8 mouse cellular contexts compared by ENCODE assay signal in genomic region chr6:72981851-72982250, GRCm38 (mm10). TPM values are rescaled to one million over a fixed set of nuclear protein-coding genes. Genes with fewer than 3 reads are reported as not detected.
A peak's percentile ranks its signal among the peaks of the same experiment; 100 is the strongest.
DNase-seq lines count a peak whose midpoint lies in the region; ATAC-seq and TF ChIP-seq lines count a peak whose summit lies in the region.
"Had no signal": no experiment of that assay in that cellular context is flagged by ENCODE, and none has a peak within 500 bp of the region (broad histone marks: within the 10 kb centered on the region; RNA-seq: fewer than 3 reads in every experiment).

No protein-coding gene starts in this region.

- no peaks in the 10 kb centered on the region for H3K9me3 ChIP-seq in lung, embryonic 14.5 days (ENCODE audit: low read depth, low read length)
- H3K9me3 ChIP-seq in embryonic facial prominence, embryonic 14.5 days (ENCODE audit: control insufficient read depth, low read length), result no peaks in the 10 kb centered on the region
- H3K9me3 ChIP-seq: hindbrain, embryonic 12.5 days had no signal

- no peaks in the 10 kb centered on the region for H3K79me2 ChIP-seq in myocyte (ENCODE audit: control insufficient read depth, insufficient read depth)

- no peak overlapping the region for H3ac ChIP-seq in myocyte (ENCODE audit: control insufficient read depth, insufficient read length)

- H3K4me3 ChIP-seq in lung, embryonic 14.5 days (ENCODE audit: low read depth, low read length), result no peak overlapping the region
- no peak overlapping the region for H3K4me3 ChIP-seq in embryonic facial prominence, embryonic 14.5 days (ENCODE audit: low read depth, low read length)
- no peak overlapping the region for H3K4me3 ChIP-seq in myocyte
- H3K4me3 ChIP-seq: hindbrain, embryonic 12.5 days had no signal

- 39% methylated on average over 6 of the region's 6 CpGs for WGBS in lung, embryonic 14.5 days
- 31% methylated on average over 6 of the region's 6 CpGs for WGBS in embryonic facial prominence, embryonic 14.5 days

- H3K27ac ChIP-seq in lung, embryonic 14.5 days (ENCODE audit: low read depth), result peak overlapping the region; percentile 87; the same call in 1 of the 2 replicates
- H3K27ac ChIP-seq in embryonic facial prominence, embryonic 14.5 days (replicated peaks; ENCODE audit: low read depth, low read length), result peak overlapping the region; percentile 71
- H3K27ac ChIP-seq: hindbrain, embryonic 12.5 days had no signal

- no peak overlapping the region for H3K9ac ChIP-seq in lung, embryonic 14.5 days
- H3K9ac ChIP-seq in embryonic facial prominence, embryonic 14.5 days (ENCODE audit: low read depth, low read length), result no peak overlapping the region
- H3K9ac ChIP-seq: hindbrain, embryonic 12.5 days had no signal

- no peak for TF ChIP-seq POLR2A in myocyte (IDR thresholded peaks at IDR 0.05; ENCODE audit: insufficient read length, low read depth)

- H3K36me3 ChIP-seq in lung, embryonic 14.5 days (ENCODE audit: insufficient read depth), result no peaks in the 10 kb centered on the region
- H3K36me3 ChIP-seq in embryonic facial prominence, embryonic 14.5 days (ENCODE audit: control insufficient read depth, insufficient read depth, low read length), result no peaks in the 10 kb centered on the region
- H3K36me3 ChIP-seq in myocyte (ENCODE audit: control insufficient read depth, insufficient read depth), result no peaks in the 10 kb centered on the region
- H3K36me3 ChIP-seq: hindbrain, embryonic 12.5 days had no signal

- H3K4me1 ChIP-seq in lung, embryonic 14.5 days (ENCODE audit: insufficient read depth), result peaks cover 10% of the 10 kb centered on the region
- H3K4me1 ChIP-seq in embryonic facial prominence, embryonic 14.5 days (ENCODE audit: control insufficient read depth, insufficient read depth, low read length), result peaks cover 23% of the 10 kb centered on the region
- H3K4me1 ChIP-seq: hindbrain, embryonic 12.5 days had no signal

- H3K27me3 ChIP-seq in lung, embryonic 14.5 days (ENCODE audit: insufficient read depth, low read length), result no peaks in the 10 kb centered on the region
- no peaks in the 10 kb centered on the region for H3K27me3 ChIP-seq in embryonic facial prominence, embryonic 14.5 days (replicated peaks; ENCODE audit: control insufficient read depth, insufficient read depth, low read length)
- no peaks in the 10 kb centered on the region for H3K27me3 ChIP-seq in myocyte (ENCODE audit: control insufficient read depth, insufficient read depth, insufficient read length)
- H3K27me3 ChIP-seq: hindbrain, embryonic 12.5 days had no signal

- no peak for ATAC-seq in lung, embryonic 14.5 days (ENCODE audit: insufficient read depth)
- no peak for ATAC-seq in embryonic facial prominence, embryonic 14.5 days (ENCODE audit: low read depth)

- H3K4me2 ChIP-seq in lung, embryonic 14.5 days, result no peak overlapping the region
- H3K4me2 ChIP-seq in embryonic facial prominence, embryonic 14.5 days (ENCODE audit: low read depth, low read length), result peak overlapping the region; percentile 18; the same call in 1 of the 2 replicates
- peak overlapping the region; percentile 72 for H3K4me2 ChIP-seq in myocyte (ENCODE audit: low read depth)
- H3K4me2 ChIP-seq: hindbrain, embryonic 12.5 days had no signal

- DNase-seq in lung, embryonic 14.5 days, result peak; percentile 49
- no peak for DNase-seq in lung, postnatal 25 days (ENCODE audit: low spot score)
- DNase-seq in embryonic facial prominence, embryonic 14.5 days (ENCODE audit: low spot score), result no peak
- DNase-seq in induced T-regulatory cell, adult 2 months (ENCODE audit: low read depth), result peak; percentile 65
- DNase-seq in cerebellum, adult 9-10 months, result no peak
- no peak for DNase-seq in left cerebral cortex, adult 11 months (ENCODE audit: low spot score)

- no peak for TF ChIP-seq CTCF in lung, embryonic 14.5 days (IDR thresholded peaks at IDR 0.05; ENCODE audit: low read depth)

TF ChIP-seq in myocyte, 11 proteins besides CTCF, POLR2A, EP300 and RAD21:
- TF ChIP-seq MYOD1 (IDR thresholded peaks at IDR 0.05; ENCODE audit: control insufficient read depth in 1 of 3, insufficient read length in 2 of 3, low read depth in 2 of 3), result no peak
- no peak for TF ChIP-seq MAX (IDR thresholded peaks at IDR 0.05; ENCODE audit: low read depth)
- no peak for TF ChIP-seq TCF3 (IDR thresholded peaks at IDR 0.05; ENCODE audit: insufficient read length, low read depth)

RNA-seq across cellular contexts. Expression of gene Tmsb10, which starts 23.3 kb away (rescaled TPM):
- 3,115 and 3,305 TPM in 2 replicates for polyA plus RNA-seq in lung, embryonic 14.5 days (2014; fragmentation: Nextera tagmentation; extraction: Ambion mirVana)
- polyA plus RNA-seq in embryonic facial prominence, embryonic 14.5 days (2014; fragmentation: Nextera tagmentation; extraction: Ambion mirVana), result 2,276 and 2,340 TPM in 2 replicates
- 6,677 TPM for polyA plus RNA-seq in myocyte (2012; fragmentation: generic; extraction: Trizol)

Comparison
In these comparisons a context has a peak if more than half of its experiments do, and no peak if none do; other contexts are left out.
1. DNase-seq: peak in lung, embryonic 14.5 days (single experiment) and induced T-regulatory cell, adult 2 months (single experiment); none in lung, postnatal 25 days (single experiment), embryonic facial prominence, embryonic 14.5 days (single experiment), cerebellum, adult 9-10 months (single experiment) and left cerebral cortex, adult 11 months (single experiment).